Mouse (Mus musculus): ENCODE data around the gene Tbc1d10a.

DNA sequence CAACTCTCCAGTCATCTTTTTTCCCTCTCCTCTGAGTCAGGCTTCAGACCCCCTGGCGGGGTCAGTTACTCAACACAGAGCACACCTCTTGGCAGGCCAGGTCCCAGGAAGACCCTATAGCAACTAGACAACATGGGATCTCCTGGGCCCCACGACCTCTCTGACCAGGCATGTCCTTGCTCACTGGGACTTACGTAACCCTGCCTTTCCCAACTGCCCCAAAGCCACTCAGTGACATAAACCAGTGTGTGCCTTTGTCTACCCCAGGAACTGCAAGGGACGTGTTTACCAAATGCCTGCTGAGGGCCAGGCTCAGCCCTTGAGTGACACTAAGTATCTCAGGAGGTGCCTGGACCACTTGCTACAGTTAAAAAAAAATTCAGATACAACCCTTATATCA is 43.3 kb downstream of the Tbc1d10a start:
- TF ChIP-seq MAX (IDR thresholded peaks at IDR 0.05; ENCODE audit: low read depth): no peak
- no peak for TF ChIP-seq POLR2A (IDR thresholded peaks at IDR 0.05; ENCODE audit: insufficient read length, low read depth)
- TF ChIP-seq REST (IDR thresholded peaks at IDR 0.05; ENCODE audit: insufficient read depth, insufficient read length): no peak
- no peak for TF ChIP-seq E2F4 (IDR thresholded peaks at IDR 0.05; ENCODE audit: insufficient read depth)

Measured in myocyte (in vitro differentiated cells).